Mouse (Mus musculus): ENCODE measurements around the gene Spata19. TPM values are rescaled to one million over a fixed set of nuclear protein-coding genes. Genes with fewer than 3 reads are reported as not detected.

The Spata19 gene
- 0.98 and 1.4 TPM in 2 replicates for polyA plus RNA-seq (2012; rRNA removed)

GRCm38 (mm10) chr9:27396500-27396899, at the start of gene Spata19:
Gene Spata19 (plus strand): TSS chr9:27396800.
- no peak for DNase-seq (ENCODE audit: extremely low spot score in 1 of 2, low spot score in 1 of 2)

- DNase-seq (ENCODE audit: extremely low spot score in 1 of 2, low spot score in 1 of 2) = peak in 1 of 2 experiments; percentile 34
Measured at GRCm38 (mm10) chr9:27353082-27353481, 43.5 kb upstream of the Spata19 start.

- DNase-seq (ENCODE audit: extremely low spot score in 1 of 2, low spot score in 1 of 2) = no peak
Measured at GRCm38 (mm10) chr9:27357893-27358292, 38.7 kb upstream of the Spata19 start.

GRCm38 (mm10) chr9:27367231-27367630, 29.4 kb upstream of the Spata19 start:
- no peak for DNase-seq (ENCODE audit: extremely low spot score in 1 of 2, low spot score in 1 of 2)

GRCm38 (mm10) chr9:27369108-27369507, 27.5 kb upstream of the Spata19 start:
- no peak for DNase-seq (ENCODE audit: extremely low spot score in 1 of 2, low spot score in 1 of 2)

GRCm38 (mm10) chr9:27375746-27376145, 20.9 kb upstream of the Spata19 start:
- DNase-seq (ENCODE audit: extremely low spot score in 1 of 2, low spot score in 1 of 2) = no peak

GRCm38 (mm10) chr9:27386951-27387350, 9.6 kb upstream of the Spata19 start:
- DNase-seq (ENCODE audit: extremely low spot score in 1 of 2, low spot score in 1 of 2) = no peak

GRCm38 (mm10) chr9:27401169-27401568, 4.6 kb downstream of the Spata19 start:
- DNase-seq (ENCODE audit: extremely low spot score in 1 of 2, low spot score in 1 of 2) = no peak

GRCm38 (mm10) chr9:27409733-27410132, 13.1 kb downstream of the Spata19 start:
- DNase-seq (ENCODE audit: extremely low spot score in 1 of 2, low spot score in 1 of 2) = peak in 1 of 2 experiments; percentile 69

- DNase-seq (ENCODE audit: extremely low spot score in 1 of 2, low spot score in 1 of 2) = peak; percentile 57 to 90
Measured at GRCm38 (mm10) chr9:27414058-27414460, 17.5 kb downstream of the Spata19 start.

GRCm38 (mm10) chr9:27424511-27424910, 27.9 kb downstream of the Spata19 start:
- peak in 1 of 2 experiments; percentile 66 for DNase-seq (ENCODE audit: extremely low spot score in 1 of 2, low spot score in 1 of 2)

GRCm38 (mm10) chr9:27428552-27428951, 32.0 kb downstream of the Spata19 start:
- DNase-seq (ENCODE audit: extremely low spot score in 1 of 2, low spot score in 1 of 2) = no peak

GRCm38 (mm10) chr9:27433301-27433700, 36.7 kb downstream of the Spata19 start:
- DNase-seq (ENCODE audit: extremely low spot score in 1 of 2, low spot score in 1 of 2) = no peak

- no peak for DNase-seq (ENCODE audit: extremely low spot score in 1 of 2, low spot score in 1 of 2)
Measured at GRCm38 (mm10) chr9:27435936-27436335, 39.3 kb downstream of the Spata19 start.

GRCm38 (mm10) chr9:27437391-27438061, 40.9 kb downstream of the Spata19 start:
- DNase-seq (ENCODE audit: extremely low spot score in 1 of 2, low spot score in 1 of 2) = peak; percentile 21 to 71

- no peak for DNase-seq (ENCODE audit: extremely low spot score in 1 of 2, low spot score in 1 of 2)
Measured at GRCm38 (mm10) chr9:27449780-27450422, 53.3 kb downstream of the Spata19 start.

Other genes starting within 250 kb of the Spata19 start
- 44.5 and 49.8 TPM in 2 replicates for gene Jam3, start 241.4 kb upstream of the Spata19 start, polyA plus RNA-seq (2012; rRNA removed)
- 17.2 and 17.5 TPM in 2 replicates for gene Igsf9b, start 97.6 kb upstream of the Spata19 start, polyA plus RNA-seq (2012; rRNA removed)

Measured in frontal cortex, adult 2 months (tissue).